Mouse (Mus musculus) lung, postnatal 25 days (tissue): ENCODE measurements around the gene Atp6v1g3.

ENCODE experiments used
- DNase-seq: peaks from one replicate; pipeline ENCODE4 v3.0.0; 2022; ENCODE audit warnings: low spot score

The Atp6v1g3 gene

DNA sequence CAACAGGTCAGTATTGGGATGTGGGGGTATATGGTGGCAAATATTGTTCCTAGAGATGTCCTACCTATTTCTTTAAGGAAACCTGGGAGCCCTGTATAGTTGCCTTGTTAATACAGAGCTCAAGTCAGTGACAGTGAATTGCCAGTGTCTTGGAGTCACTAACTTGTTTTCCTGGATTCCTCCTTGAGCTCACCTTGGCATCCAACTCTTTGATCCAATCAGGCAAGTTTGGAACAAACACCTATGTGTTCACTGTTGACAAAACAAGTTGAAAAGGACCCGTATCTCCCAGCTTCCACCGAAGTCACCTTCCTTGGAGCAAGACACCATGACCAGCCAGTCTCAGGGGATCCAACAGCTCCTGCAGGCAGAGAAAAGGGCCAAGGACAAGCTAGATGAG lies at the start of gene Atp6v1g3:
Gene Atp6v1g3 (plus strand): TSS at position 301 of the 400 bp plus-strand sequence.
- DNase-seq: no peak

DNA sequence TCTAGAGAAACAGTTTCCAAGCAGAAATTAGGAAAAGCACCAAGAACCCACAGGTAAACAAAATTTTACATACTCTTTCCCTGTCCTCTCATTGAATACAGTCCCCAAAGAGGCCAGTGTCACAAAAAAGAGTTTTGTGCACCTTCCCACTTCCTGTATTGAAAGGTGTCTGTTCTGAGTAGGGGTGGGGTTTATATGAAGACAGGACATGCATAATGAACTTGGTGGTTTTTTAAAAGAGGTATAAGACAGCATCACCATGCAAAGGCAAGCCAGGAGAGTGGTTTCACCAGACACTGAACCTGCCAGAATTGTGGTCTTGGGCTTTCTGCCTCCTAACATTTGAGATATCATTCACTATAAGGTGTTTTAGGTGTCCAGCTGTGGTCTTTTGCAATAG lies 40.5 kb upstream of the Atp6v1g3 start:
- DNase-seq: peak; percentile 16

DNA sequence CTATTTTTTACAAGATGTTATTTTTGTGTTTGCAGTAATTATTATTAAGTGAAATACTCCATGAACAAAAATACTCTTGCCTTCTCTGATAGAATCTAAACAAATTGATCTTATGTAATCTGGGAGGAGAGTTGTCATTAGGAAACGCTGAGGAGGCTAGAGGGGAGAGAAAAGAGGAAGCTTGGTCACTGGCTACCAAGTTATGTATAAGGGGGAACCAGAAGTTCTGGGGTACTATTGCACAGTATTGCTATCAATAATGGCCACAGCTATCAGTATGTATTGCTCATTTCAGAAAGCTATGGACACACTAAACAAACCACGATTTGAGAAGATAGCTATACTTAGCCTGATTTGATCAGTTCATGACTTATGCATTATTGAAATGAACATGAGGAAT lies 36.3 kb upstream of the Atp6v1g3 start:
- peak; percentile 18 for DNase-seq

DNA sequence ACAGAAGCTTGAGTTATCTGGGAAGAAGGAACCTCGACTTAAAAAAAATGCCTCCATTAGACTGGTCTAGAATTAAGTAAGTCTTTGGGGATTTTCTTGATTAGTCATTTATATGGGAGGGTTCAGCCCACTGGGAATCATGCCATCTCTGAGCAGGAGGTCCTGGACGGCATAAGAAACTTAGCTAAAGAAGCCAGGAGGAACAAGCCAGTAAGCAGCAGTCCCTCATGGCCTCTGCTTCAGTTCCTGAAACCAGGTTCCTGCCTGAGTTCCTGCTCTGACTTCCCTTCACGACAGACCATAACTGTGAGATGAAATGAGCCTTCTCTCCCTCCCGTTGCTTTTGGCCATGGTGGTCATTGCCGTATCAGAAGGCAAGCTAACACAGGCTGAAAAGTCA lies 29.6 kb upstream of the Atp6v1g3 start:
- peak; percentile 10 for DNase-seq

DNA sequence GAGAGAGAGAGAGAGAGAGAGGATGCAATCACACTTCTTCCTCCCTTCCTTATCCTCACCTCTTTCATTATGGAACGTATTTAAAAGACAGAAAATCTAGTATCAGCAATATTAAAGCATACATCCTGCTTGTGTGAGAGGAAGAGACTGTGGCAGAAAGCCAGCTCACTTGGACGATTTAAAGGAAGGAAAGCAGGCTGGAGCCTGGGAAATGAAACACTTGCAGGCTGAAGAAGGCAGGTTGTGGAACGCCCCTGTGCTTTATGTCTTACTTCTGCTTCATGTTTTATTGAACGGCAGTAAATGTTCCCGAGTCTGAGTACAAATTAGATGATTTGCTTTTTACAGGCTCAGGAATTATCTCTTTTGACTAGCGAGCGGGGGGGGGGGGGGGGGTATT lies 29.1 kb upstream of the Atp6v1g3 start:
- DNase-seq: no peak

DNA sequence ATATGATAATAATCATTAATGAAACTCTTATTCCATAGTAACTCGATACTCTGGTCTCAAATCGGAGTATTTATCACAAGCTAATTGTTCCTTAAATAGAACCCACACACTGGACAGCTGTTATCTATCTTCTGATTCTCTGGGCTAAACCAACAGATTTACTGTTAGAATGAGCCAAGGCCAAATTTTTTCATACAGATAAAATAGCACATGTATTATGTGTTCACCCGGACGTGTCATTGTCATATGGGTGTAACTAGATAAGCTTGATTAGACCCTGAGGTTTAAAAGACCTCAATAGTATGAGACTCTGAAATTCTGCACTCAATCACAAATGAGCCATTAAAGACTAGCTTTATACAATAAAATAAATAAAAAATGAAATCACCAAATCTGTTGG lies 28.4 kb upstream of the Atp6v1g3 start:
- DNase-seq: no peak

DNA sequence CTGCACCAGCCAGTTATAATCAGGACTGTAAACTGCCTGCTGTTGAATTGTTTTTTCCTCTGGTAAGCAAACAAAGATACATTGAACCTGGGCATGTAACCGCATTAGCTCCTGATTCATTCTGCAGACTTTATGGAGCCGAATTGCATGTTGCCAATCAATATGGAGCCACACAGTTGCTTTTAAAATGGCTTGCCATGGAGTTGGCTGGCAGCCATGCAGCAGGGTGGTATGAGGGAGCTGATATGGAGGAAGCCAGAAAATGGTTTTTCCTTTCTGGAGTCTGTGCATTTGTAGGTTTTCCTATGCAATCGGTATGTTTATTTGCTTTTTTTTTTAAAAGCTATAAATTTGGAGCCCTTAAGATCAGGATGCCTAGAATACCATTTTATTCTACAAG lies 28.0 kb upstream of the Atp6v1g3 start:
- no peak for DNase-seq

DNA sequence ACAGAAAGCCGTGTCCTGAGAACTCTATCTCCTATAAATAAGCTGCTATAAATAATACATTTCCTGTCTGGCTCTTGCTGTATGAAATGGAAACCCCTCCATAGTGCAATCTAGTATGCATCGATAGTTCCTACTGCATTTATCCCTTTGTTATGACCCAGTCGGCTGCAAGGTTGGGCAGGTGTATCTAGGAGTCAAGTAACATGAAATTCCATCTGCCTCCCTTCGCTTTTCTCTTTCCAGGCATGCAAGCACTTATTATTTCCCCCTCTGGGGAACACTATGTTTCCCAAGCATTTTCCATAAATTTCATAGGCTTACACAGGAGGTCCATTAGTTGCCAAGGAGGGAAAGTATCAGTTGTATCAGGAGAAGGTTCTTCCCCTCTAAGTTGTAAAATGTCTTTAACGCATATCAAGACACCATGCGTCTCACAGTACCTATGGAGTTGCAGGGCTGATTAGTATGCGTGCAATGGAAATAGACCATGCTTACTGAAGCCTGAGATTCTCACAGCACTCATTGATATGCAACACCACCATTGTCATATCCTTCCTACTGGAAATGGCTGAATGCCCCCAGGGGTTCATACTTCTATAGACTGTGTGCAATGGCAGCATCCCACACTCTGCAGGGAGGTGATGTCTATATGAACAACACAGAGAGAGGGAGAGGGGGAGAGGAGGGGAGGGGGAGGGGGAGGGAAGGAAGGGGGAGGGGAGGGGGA lies 26.9 kb upstream of the Atp6v1g3 start:
- no peak for DNase-seq

DNA sequence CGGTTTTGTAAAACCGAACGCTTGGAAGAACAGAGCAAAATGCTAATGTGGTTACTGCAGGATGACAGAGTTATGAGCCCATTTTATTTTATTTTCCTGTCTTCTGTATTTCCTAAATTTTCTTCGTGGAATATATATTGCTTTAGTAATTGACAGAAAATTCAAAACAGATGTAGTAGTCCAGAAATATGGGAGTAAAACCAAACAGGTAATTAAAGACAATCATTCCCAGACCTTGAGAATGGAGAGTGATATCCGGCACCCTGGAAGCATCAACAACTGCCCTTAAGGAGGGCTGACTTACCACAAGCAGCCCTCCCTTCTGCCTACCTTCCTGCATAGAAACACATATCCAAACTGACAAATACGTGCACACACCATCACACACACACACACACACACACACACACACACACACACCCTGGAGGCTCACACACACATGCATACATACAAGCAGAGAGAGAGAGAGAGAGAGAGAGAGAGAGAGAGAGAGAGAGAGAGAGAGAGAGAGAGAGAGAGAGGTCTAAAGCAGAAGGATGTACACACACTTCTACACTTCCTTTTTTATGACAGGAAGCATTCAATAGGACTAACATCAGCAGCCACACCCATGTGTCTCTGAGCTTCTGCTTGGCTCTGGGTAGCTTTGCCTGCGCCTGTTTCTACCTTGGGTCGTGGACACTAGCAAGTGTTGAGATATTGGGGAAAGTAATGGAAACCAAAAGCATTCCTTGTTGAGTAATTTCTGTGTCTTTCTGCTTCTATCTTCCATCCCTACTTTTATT lies 25.6 kb upstream of the Atp6v1g3 start:
- DNase-seq: peak; percentile 30

DNA sequence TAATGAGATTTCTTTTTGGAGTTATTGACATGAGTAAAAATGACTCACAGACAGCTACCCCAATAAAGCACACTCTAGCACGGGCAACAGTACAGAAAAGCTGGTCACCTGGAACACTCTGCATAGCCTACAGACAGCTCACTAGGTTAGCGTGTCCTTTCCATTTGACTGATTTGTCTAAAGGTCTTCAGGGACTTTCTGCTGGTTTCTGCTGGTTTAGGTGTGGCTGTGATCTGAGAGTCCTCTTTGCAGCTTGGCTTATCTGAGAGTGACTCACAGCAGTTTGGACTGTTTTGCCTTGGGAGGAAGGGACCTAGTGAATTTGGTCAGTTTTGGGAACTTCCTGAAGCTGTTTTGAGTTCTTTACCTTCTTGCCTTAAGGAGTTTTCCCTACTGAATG lies 24.8 kb upstream of the Atp6v1g3 start:
- peak; percentile 24 for DNase-seq

DNA sequence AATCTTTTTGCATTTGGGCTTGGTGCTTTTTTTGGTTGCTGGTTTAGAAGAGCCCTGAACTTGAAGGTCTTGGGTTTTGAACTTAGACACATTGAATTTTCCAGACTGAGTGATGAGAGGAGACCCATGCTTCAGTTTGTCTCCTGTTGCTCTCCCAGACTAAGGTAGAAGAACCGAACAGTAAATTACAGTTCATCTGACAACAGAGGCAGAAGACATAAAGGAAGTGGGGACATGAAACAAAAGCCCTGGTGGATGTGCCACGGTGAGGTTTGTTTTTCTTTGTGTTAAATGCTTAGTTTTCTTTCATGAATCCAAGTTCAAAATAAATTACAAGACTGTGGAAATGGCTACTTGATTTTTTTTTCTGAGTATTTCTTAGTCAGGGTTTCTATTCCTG lies 22.6 kb upstream of the Atp6v1g3 start:
- no peak for DNase-seq

DNA sequence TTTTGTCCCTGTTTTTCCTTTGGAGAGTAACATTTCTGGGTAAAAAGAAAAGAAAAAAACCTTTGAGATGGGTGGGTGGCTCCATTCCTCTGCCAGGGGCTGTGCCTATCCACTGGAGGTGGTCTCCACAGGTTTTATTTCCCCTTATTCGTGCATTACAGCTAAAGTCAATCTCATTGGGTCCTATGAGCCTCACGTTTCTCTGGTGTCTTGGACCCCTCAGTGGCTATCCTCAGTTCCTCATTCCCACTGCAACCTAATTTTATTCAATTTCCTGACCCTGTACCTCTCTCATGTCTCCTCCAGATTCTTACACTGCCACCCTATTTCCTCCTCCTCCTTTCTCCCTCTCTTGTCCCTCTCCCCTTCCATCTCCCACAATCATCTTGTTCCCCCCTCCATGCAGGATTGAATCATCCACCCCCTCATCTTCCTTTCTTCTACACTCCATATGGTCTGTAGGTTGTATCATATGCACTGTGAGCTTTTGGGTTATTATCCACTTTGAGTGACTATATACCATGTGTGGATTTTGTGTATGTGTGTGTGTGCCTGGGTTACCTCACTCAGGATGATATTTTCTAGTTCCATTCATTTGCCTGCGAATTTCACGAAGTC lies 17.3 kb upstream of the Atp6v1g3 start:
- DNase-seq: no peak

DNA sequence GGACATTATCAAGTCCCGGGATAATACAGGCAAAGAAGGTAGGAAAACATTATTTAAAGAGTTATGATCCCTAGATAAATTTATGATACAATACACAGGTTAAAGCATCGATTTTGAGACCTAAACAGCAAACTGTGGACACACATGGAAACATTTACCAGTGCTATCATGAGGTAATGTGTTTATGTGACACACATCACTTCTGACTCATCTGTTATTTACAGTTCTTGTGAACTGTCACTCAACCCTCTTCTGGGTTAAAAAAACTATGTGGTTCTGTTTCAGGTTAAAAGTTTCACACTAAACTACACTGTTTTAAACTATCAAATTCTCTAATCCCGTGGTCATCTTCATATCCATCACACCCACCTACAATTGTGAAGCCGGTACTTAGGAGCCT lies 14.8 kb upstream of the Atp6v1g3 start:
- DNase-seq: no peak

DNA sequence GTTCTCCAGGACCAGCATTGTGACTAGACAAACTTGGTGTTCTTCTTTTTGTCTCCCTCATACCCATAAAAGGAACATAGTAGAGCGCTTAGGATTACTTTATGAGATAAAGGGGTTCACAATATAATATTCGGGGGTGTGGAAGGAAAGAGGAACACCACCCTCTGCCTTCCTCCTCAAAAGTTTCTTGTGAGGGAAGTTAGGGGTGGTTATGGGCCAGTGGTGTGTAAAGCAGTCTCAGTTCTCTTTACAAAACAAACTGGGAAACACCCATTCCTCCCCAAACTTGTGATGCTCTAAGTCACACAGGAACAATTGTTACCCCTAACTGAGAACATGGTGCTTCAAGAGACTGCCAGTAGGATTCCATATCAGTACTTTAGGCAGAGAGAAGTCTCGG lies 12.0 kb upstream of the Atp6v1g3 start:
- DNase-seq: peak; percentile 23

DNA sequence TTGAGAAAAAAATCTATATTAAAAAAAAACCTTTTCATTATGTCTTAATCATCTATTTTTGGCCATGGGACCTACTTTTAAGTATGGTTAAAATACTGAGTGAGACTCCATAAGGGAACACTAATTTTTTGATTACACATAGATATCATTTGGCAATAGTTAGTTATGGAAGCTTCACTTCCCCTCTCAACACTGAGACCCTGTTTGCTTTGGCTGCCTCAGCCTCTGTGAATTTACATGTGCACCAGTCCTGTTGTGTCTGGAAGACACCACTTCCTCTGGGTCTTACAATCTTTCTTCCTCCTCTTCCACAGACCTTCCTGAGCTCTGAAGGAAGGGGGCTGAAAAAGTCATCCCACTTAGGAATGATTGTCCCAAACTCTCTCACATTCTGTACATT lies 11.1 kb upstream of the Atp6v1g3 start:
- DNase-seq: no peak

DNA sequence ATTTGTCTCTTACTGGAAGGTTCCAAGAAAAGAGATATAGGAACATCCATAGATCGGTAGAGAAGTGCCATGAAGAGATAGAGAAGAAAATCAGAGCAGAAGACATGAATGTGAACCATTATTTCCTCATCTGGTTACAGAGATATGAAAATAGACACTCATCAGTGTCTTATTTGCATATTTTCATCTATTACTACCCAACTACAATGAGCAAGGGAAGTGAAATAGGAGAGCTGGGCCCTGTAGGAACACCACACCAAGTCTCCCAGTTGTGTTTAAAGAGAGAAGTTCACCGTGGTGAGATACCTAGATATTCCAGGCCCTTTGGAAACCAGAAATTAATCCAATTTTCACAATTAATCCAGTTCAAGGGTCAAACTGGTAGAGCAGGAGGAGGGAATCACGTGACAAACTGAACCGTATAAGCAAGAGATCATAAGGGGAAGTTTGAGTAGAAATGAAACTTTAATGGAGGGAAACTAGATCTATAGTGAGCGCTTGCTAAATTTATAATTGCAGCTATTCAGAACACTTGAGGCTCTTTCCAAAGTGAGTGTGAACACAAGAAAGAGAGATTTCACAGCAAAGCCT lies 6.0 kb upstream of the Atp6v1g3 start:
- no peak for DNase-seq

DNA sequence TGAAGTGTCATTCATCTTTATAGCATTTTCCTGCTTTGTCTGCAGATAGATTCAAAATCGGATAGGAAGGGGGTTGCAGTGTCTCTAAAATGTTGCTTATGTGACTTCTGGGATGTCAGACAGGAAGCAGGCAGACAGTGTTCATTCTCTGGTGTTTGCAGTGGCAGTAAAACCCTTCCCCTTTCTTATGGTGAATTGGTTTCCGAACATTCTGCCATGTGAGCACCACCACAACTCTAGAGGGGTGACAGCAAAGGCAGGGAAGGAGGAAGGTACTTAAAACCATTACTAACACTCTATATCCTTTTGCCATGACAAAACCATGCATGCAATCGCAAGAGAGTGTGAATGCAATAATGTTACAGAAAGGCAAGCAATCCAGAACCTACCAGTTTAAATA lies 1.4 kb downstream of the Atp6v1g3 start:
- no peak for DNase-seq

DNA sequence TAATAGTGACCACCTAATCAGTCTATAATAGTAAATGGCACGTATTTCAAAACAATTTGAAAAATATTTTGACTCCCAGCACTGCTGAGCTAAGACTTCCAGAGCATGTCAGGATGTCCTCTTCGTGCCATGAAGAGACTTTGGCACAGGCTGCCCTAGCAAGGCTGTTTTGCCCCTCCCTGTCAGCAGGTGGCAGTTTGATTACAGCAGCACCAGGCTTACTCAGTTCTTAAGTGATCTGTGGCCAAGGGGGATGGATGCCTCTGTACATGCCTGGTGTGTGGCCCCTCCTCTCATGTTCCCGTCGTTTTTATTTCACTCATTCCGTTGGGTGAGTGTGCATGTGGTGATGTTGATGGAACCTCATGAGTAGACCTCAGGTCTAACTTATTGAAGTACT lies 2.3 kb downstream of the Atp6v1g3 start:
- DNase-seq: peak; percentile 23

DNA sequence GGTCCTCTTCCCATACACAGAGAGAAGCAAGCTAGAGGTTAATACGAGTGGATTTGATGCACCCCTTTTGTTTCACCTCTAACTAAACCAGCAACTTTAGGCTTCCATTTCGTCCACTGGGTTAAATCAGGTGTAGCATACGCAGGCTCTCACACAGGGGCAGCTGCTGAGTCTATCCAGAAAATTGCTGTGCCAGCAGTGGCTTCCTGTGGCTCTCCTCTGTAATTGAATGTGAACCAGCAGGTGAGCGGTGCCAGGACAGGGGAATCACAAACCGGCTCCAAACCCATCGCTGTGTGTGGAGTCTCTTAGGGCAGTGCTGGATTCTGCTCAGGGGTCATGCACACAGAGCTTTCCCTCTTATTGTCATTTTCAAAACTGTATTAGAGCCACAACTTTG lies 7.6 kb downstream of the Atp6v1g3 start:
- no peak for DNase-seq

DNA sequence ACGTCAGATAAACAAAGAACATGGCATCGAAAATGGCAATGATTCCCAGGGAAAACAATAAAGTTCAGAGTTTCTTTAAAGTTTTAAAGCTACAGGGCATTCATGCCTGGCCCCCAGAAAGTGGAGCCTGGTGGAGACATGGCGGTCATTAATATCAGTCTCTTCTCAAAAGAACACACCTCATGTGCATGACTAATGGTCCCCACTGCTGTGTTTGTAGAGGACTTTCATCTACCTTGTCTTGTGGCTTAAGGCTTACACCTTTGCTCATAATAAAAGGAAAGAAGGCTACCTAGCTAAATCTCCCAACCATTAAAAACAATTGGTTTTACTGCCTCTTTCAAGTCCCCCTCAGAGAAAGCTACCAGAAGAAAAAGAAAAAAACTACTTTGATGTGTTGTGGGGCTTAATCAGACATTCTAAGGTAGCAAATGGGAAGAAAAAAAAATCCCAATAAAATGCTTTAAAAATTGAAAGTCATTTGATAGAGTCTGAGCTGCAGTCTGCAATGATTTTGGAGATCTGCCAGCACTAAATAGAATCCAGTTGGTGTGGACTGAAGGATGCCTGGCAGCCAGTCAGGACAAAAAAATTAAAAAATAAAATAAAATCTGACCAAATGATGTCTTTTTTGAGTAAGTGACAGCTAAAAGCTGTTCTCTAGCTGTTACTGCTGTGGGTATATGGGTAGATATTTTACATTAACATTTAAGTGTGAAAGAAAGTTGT lies 9.0 kb downstream of the Atp6v1g3 start:
- no peak for DNase-seq

DNA sequence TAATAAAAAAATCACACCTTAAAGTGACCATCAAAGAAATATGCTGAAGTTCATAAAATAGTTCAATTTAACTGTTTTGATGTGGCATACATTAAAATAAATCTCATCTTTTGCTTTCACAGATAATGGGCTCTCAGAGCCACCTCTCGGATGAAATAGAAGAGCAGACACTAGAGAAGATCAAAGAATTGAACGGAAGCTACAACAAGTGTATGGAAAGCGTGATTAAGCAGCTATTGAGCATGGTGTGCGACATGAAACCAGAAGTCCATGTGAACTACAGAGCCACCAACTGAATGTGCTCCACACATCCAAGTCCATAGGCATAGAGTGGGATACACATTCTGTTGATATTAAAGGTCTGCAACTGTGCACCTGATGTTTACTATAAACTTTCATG lies 14.1 kb downstream of the Atp6v1g3 start:
- DNase-seq: no peak

DNA sequence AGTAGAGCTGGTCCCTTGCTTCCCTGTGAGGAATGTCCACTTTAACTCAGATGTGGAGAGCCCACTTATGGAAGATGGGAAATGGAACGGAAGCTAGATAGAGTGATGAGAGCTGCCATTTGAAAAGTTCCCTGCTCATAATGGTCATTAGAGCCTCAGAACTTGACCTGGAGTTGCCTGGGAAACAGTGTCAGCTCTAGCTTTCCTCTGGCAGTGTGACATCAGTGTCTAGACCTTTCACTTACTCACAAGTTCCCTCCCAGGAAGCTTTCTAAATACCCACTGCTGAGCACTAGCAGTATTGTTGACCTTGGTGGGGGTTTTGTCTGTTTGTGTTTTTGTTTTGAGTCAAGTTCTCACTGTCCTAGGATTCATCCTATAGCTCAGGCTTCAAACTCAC lies 15.2 kb downstream of the Atp6v1g3 start:
- DNase-seq: no peak
